Mouse (Mus musculus) subcutaneous adipose tissue, adult 2 months (tissue): Measurements from ENCODE around the gene Tmem206. TPM values are rescaled to one million over a fixed set of nuclear protein-coding genes. Genes with fewer than 3 reads are reported as not detected.

Experiments
- polyA plus RNA-seq: library from polyadenylated mRNA; depleted of rRNA; stranded (reverse); fragments of >200 nt; gene quantifications from 2 replicates; pipeline ENCODE4 v1.2.3, GENCODE M21; 2012; ENCODE audit warnings: low replicate concordance; rRNA removed

Gene Tmem206
- 5.6 and 10.1 TPM in 2 replicates for polyA plus RNA-seq

GRCm38 (mm10) chr1:191325726-191326232 is at the start of gene Tmem206:
Gene Tmem206, plus strand, starts transcription at chr1:191325912.

GRCm38 (mm10) chr1:191317591-191318196 is 8.0 kb upstream of the Tmem206 start, which contains the start of gene Nenf:
Gene Nenf, minus strand, starts transcription at chr1:191318194.

Other genes with a start within 250 kb of the Tmem206 start
- 10.2 and 12.1 TPM in 2 replicates for gene Batf3, start 228.1 kb upstream of the Tmem206 start, polyA plus RNA-seq
- not detected in 2 replicates for gene Fam71a, start 161.1 kb upstream of the Tmem206 start, polyA plus RNA-seq
- gene Atf3, start 107.9 kb upstream of the Tmem206 start, polyA plus RNA-seq = 5.1 and 7.7 TPM in 2 replicates
- gene Nenf, start 7.7 kb upstream of the Tmem206 start, polyA plus RNA-seq = 199 and 208 TPM in 2 replicates
- 175 and 368 TPM in 2 replicates for gene Ppp2r5a, start 77.4 kb downstream of the Tmem206 start, polyA plus RNA-seq
- 1.0 and 3.6 TPM in 2 replicates for gene Dtl, start 249.6 kb downstream of the Tmem206 start, polyA plus RNA-seq
- gene Ints7, start 249.7 kb downstream of the Tmem206 start, polyA plus RNA-seq = 22.6 and 34.9 TPM in 2 replicates